Mouse (Mus musculus): Measurements from ENCODE around the gene Bcl3. TPM values are rescaled to one million over a fixed set of nuclear protein-coding genes. Genes with fewer than 3 reads are reported as not detected.

Bcl3 gene
- 10 to 100 TPM; 15.4 to 16.6 TPM for total RNA-seq (2021)
- long read RNA-seq, experiment 1, partial matches to known transcripts = 3 of 10 reads
- long read RNA-seq, experiment 1, other reads (novel, unspliced or antisense) = 3 of 10 reads
- long read RNA-seq, experiment 2, transcript Bcl3-201 (9 exons, 1,850 nt) = major isoform, 13 of 14 reads
- long read RNA-seq, experiment 2, partial matches to known transcripts = 0 of 14 reads
- long read RNA-seq, experiment 2, other reads (novel, unspliced or antisense) = 1 of 14 reads

GRCm38 (mm10) chr7:19822604-19823058, at the start of gene Bcl3:
Gene Bcl3 (minus strand): TSS chr7:19822770.
- peak; percentile 86 for DNase-seq

GRCm38 (mm10) chr7:19871943-19872601, 49.5 kb upstream of the Bcl3 start:
- DNase-seq = peak; percentile 65

- peak; percentile 36 for DNase-seq
These were observed 48.6 kb upstream of the Bcl3 start for GRCm38 (mm10) chr7:19871137-19871621.

- DNase-seq = no peak
These were observed 45.3 kb upstream of the Bcl3 start for GRCm38 (mm10) chr7:19867751-19868399.

- peak; percentile 65 for DNase-seq
These were observed 43.9 kb upstream of the Bcl3 start for GRCm38 (mm10) chr7:19866490-19866889.

GRCm38 (mm10) chr7:19865246-19866036, 42.9 kb upstream of the Bcl3 start:
- no peak for DNase-seq

- DNase-seq = peak; percentile 66
These were observed 41.7 kb upstream of the Bcl3 start for GRCm38 (mm10) chr7:19864241-19864640.

GRCm38 (mm10) chr7:19861199-19861598, 38.6 kb upstream of the Bcl3 start, which contains the start of gene Ceacam16:
Gene Ceacam16 (minus strand): TSS chr7:19861299.
- no peak for DNase-seq

GRCm38 (mm10) chr7:19859740-19860139, 37.2 kb upstream of the Bcl3 start:
- no peak for DNase-seq

- DNase-seq = no peak
These were observed 33.7 kb upstream of the Bcl3 start for GRCm38 (mm10) chr7:19856283-19856682.

GRCm38 (mm10) chr7:19855663-19856062, 33.1 kb upstream of the Bcl3 start:
- no peak for DNase-seq

- no peak for DNase-seq
These were observed 31.0 kb upstream of the Bcl3 start for GRCm38 (mm10) chr7:19853526-19853925.

GRCm38 (mm10) chr7:19851858-19852570, 29.4 kb upstream of the Bcl3 start, which contains the start of gene Gm19345:
Gene Gm19345 (plus strand): TSS chr7:19852003.
- DNase-seq = no peak

- DNase-seq = no peak
These were observed 22.1 kb upstream of the Bcl3 start for GRCm38 (mm10) chr7:19844521-19845171.

- DNase-seq = peak; percentile 87
These were observed 21.0 kb upstream of the Bcl3 start for GRCm38 (mm10) chr7:19843561-19843960.

GRCm38 (mm10) chr7:19842885-19843504, 20.4 kb upstream of the Bcl3 start:
- DNase-seq = peak; percentile 74

GRCm38 (mm10) chr7:19841686-19842413, 19.3 kb upstream of the Bcl3 start:
- no peak for DNase-seq

- no peak for DNase-seq
These were observed 18.4 kb upstream of the Bcl3 start for GRCm38 (mm10) chr7:19840936-19841335.

- DNase-seq = no peak
These were observed 17.8 kb upstream of the Bcl3 start for GRCm38 (mm10) chr7:19840371-19840770.

- DNase-seq = peak; percentile 43
These were observed 14.3 kb upstream of the Bcl3 start for GRCm38 (mm10) chr7:19836843-19837242.

Data from adrenal gland, postnatal 10 days (tissue).